Mouse (Mus musculus) hindbrain, postnatal 0 days (tissue): ENCODE results near the gene Coa7. TPM values are rescaled to one million over a fixed set of nuclear protein-coding genes. Genes with fewer than 3 reads are reported as not detected.

ENCODE experiments used
- ATAC-seq: fragments of 200-750 bp; cut with Nextera tagmentation; 2 replicates; pipeline ENCODE4 v1.8.0; 2017; ENCODE audit warnings: mild to moderate bottlenecking, moderate TSS enrichment, moderate library complexity
- DNase-seq: peaks from one replicate; pipeline ENCODE4 v3.0.0-alpha.2; 2015; ENCODE audit warnings: low spot score
- H3K27ac ChIP-seq: fragments of 300-500 bp; sonication (generic); 2 replicates; pipeline ENCODE4 v1.5.1; 2014; ENCODE audit warnings: mild to moderate bottlenecking
- H3K27me3 ChIP-seq: fragments of 300-500 bp; sonication (generic); 2 replicates; pipeline ENCODE4 v1.6.1; 2014; ENCODE audit warnings: low read length, mixed read lengths; ENCODE audit not compliant: insufficient read depth
- H3K36me3 ChIP-seq: fragments of 300-500 bp; sonication (generic); 2 replicates; pipeline ENCODE4 v1.6.1; 2014; ENCODE audit warnings: low read length, mixed read lengths; ENCODE audit not compliant: insufficient read depth
- H3K4me1 ChIP-seq: fragments of 300-500 bp; sonication (generic); 2 replicates; pipeline ENCODE4 v1.6.1; 2014; ENCODE audit warnings: antibody characterized with exemption, low read length, mixed read lengths; ENCODE audit not compliant: insufficient read depth
- H3K4me2 ChIP-seq: fragments of 300-500 bp; sonication (generic); 2 replicates; pipeline ENCODE4 v1.6.1; 2014; ENCODE audit warnings: low read depth, mild to moderate bottlenecking, low read length, moderate library complexity, mixed read lengths
- H3K4me3 ChIP-seq: fragments of 300-500 bp; sonication (generic); 2 replicates; pipeline ENCODE4 v1.5.1; 2014; ENCODE audit warnings: low read length
- H3K9ac ChIP-seq: fragments of 300-500 bp; sonication (generic); replicated peaks from 2 replicates; pipeline ENCODE4 v1.6.1; 2014; ENCODE audit warnings: mild to moderate bottlenecking, low read length, moderate library complexity, mixed read lengths
- H3K9me3 ChIP-seq: fragments of 300-500 bp; sonication (generic); 2 replicates; pipeline ENCODE4 v1.6.1; 2016; ENCODE audit warnings: low read length, mixed read lengths
- CTCF ChIP-seq: IDR thresholded peaks from 2 replicates; pipeline ENCODE4 v1.5.1; 2016; ENCODE audit warnings: antibody characterized with exemption, control low read depth, low read depth
- WGBS: fragments of 180-500 bp; shearing (Covaris S2); extraction: QIAGEN DNeasy Blood & Tissue Kit; methylation state at CpG from one replicate; pipeline ENCODE4 v1.1.7; 2014; 5-methylcytosine and 5-hydroxymethylcytosine counted together
- polyA plus RNA-seq: library from polyadenylated mRNA; unstranded; fragments of >200 nt; fragmentation: Nextera tagmentation; extraction: Ambion mirVana; gene quantifications from 2 replicates; pipeline ENCODE4 v1.2.1, GENCODE M21; 2015
- total RNA-seq: library from RNA; depleted of rRNA; stranded (reverse); fragments of >200 nt; gene quantifications from 2 replicates; pipeline ENCODE4 v1.2.3, GENCODE M21; 2014

Coa7 gene
- total and polyA plus RNA-seq, 2 experiments from 2014 or later = 31.7 to 54.2 TPM

DNA sequence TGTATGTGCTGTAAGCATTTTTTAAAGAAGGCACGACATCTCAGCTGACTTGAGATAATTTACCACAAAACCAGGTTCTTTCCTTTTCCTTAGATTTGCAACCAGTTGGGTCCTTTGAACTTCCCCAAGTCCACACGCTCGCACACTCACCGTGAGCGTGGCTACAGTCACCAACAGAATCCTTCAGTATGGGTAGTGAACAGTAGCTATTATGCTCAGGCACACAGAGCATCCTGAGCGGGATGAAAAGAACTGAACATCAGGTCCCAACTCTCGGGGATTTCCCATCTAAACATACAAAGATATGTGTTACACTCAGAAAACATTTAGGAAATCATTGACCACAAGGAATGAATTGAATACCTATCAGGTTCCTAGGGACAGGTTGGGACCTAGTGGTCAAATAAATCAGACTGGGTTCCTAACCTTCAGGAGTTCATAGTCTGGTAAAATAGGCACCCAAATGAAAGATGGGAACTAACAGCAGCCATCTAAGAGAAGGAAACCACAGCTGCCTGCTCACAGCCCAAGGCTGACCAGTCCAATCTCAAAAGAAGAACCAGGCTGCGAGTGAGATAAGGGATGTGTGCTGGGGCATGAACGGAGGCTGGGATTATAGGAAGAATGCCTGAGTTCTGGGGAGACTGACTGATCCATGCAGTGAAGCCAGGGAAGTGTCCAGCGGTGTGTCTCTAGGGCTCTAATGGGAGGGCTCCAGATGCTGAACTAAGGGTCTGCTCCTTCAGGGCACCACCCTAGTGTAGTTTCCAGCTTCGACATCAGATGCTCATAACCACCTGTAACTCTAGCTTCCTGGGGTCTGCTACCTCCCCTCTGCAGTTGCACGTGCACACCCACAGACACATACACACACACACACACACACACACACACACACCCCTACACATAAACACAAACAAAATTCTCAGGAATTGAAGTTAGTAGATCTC is 10.0 kb upstream of the Coa7 start:
- Histone ChIP-seq H3K27ac (no peak overlapping the region), H3K9ac (no peak overlapping the region), H3K4me3 (no peak overlapping the region), H3K27me3 (no peaks in the 10 kb centered on the region), H3K9me3 (no peaks in the 10 kb centered on the region), H3K4me2 (no peak overlapping the region), H3K4me1 (no peaks in the 10 kb centered on the region), H3K36me3 (no peaks in the 10 kb centered on the region)
- WGBS = 78% methylated on average over 12 of the region's 12 CpGs
- DNase-seq = no peak
- no peak for ATAC-seq
- no peak for TF ChIP-seq CTCF

DNA sequence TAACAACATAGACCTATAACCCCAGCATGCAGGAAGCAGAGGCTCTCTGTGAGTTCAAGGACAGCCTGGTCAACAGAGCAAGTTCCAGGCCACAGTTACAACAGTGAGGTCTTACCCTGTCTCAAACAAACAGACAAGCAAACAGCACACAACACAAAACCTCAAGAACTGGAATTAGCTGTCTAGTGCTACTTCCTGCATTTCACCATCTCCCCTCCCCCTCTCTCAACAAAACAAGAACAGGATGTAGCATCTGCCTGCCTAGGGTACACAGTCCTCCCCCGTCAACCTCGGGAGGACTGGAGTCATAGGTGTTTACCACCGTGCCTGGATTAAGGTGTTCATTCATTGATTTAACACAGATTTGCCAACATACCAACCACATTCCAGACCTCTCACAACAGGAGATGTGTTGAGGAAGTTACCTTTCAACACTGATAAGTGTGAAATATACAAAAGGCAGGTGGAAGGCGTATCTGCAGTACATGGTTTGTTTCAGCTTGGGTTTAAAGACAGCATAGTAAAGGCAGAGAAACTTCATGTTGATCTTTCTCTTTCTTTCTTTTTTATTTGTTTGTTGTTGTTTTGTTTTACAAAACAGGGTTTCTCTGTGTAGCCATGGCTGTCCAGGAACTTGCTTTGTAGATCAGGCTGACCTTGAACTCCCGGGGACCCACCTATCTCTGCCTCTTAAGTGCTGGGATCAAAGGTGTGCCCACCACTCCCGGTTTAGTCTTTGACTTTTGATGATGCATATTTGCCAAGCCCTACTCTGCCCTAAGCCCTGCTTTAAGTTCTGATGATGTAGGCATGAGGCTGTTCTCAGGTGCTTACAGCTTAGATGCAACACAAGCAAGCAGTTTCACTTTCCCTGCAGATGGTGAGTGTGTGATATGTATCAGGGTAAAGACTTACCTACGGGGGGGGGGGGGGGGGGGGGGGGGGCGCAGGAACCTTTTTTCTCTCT is 9.0 kb upstream of the Coa7 start:
- TF ChIP-seq CTCF = no peak
- H3K27me3 ChIP-seq = no peaks in the 10 kb centered on the region
- DNase-seq = no peak
- H3K36me3 ChIP-seq = no peaks in the 10 kb centered on the region
- 80% methylated on average over 7 of the region's 8 CpGs for WGBS
- ATAC-seq = no peak
- H3K4me1 ChIP-seq = no peaks in the 10 kb centered on the region
- no peak overlapping the region for H3K9ac ChIP-seq
- no peak overlapping the region for H3K4me3 ChIP-seq
- H3K9me3 ChIP-seq = no peaks in the 10 kb centered on the region
- no peak overlapping the region for H3K27ac ChIP-seq
- no peak overlapping the region for H3K4me2 ChIP-seq

DNA sequence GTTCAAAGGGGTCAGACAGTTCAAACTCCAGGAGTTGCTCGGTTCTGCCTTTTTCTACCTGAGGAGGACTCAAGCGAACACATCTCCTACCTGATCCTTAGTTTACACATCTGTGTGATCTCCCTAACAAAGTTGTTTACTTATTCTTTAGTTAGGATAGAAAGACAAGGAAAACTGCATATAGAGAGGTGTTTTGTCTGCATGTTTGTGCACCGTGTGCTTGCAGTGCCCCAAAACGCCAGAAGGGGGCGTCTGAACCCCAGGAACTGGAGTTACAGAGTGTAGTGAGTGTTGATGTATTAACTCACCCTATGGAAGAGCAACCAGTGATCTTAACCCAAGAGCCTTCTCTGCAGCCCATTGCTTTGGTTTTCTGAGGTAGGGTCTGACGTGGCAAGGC is 8.2 kb upstream of the Coa7 start:
- H3K4me2 ChIP-seq = no peak overlapping the region
- H3K36me3 ChIP-seq = no peaks in the 10 kb centered on the region
- H3K4me3 ChIP-seq = no peak overlapping the region
- TF ChIP-seq CTCF = peak; percentile 38
- no peak overlapping the region for H3K27ac ChIP-seq
- no peak overlapping the region for H3K9ac ChIP-seq
- no peak for DNase-seq
- no peaks in the 10 kb centered on the region for H3K9me3 ChIP-seq
- 73% methylated on average over 6 of the region's 6 CpGs for WGBS
- H3K27me3 ChIP-seq = no peaks in the 10 kb centered on the region
- no peak for ATAC-seq
- H3K4me1 ChIP-seq = no peaks in the 10 kb centered on the region

DNA sequence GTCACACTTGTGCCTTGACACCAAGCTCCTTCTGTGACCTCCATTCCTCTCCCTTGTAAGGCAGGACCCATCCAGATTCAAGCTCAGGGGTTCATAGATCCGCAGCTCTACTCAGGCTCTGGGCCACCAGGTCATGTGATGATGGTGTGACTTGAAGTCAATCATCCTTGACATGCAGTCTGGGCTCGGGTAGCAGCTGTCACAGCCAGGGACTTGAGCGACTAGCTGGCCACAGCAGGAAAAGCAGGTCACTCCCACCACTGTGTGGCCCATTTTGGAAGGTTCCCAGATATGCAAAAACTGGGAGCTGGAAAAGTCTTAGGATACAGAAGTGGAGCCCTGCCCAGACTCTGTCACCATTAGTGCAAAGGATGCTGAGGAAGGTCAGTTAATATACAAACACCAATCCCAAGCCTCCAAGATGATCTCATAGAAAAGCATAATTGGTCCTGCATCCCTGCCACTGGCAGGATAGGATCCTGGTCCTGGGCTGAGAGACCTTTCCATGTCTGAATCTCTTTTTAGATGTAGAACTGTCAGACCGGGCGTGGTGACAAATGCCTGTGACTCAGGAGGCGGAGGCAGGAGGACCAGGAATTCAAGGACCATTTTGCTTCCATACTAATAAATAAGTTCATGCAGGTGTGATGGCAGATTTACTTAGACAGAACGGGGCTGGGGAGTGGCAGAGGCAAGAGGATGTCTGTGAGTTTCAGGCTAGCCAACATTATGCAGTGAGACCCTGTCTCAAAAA is 7.1 kb upstream of the Coa7 start:
- Histone ChIP-seq H3K4me1 (no peaks in the 10 kb centered on the region), H3K9me3 (no peaks in the 10 kb centered on the region), H3K4me3 (no peak overlapping the region), H3K27ac (no peak overlapping the region), H3K9ac (no peak overlapping the region), H3K36me3 (no peaks in the 10 kb centered on the region), H3K27me3 (no peaks in the 10 kb centered on the region), H3K4me2 (no peak overlapping the region)
- ATAC-seq (peak; percentile 53), DNase-seq (peak; percentile 32)
- no peak for TF ChIP-seq CTCF
- 69% methylated on average over 7 of the region's 7 CpGs for WGBS

DNA sequence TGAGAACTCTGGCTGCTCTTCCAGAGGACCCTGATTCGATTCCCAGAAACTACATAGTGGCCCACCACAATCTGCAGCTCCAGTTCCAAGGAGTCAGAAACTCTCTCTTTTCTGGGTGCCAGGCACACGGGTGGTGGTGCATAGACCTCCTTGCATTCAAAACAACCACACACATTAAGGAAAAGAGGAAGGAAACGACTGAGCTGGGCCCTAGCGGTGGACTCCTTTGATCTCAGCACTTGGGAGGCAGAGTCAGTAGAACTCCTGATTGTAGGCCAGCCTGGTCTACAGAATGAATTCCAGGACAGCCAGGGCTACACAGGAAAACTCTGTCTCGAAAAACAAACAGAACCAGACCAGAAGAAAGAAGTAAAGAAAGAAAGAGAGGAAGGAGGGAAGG is 4.4 kb upstream of the Coa7 start:
- WGBS = 66% methylated on average over 5 of the region's 5 CpGs
- H3K4me3 ChIP-seq = no peak overlapping the region
- ATAC-seq (no peak), DNase-seq (no peak)
- no peak overlapping the region for H3K27ac ChIP-seq
- no peak overlapping the region for H3K9ac ChIP-seq
- H3K9me3 ChIP-seq = no peaks in the 10 kb centered on the region
- no peak for TF ChIP-seq CTCF
- H3K36me3 ChIP-seq = no peaks in the 10 kb centered on the region
- no peaks in the 10 kb centered on the region for H3K27me3 ChIP-seq
- H3K4me1 ChIP-seq = no peaks in the 10 kb centered on the region
- H3K4me2 ChIP-seq = no peak overlapping the region

DNA sequence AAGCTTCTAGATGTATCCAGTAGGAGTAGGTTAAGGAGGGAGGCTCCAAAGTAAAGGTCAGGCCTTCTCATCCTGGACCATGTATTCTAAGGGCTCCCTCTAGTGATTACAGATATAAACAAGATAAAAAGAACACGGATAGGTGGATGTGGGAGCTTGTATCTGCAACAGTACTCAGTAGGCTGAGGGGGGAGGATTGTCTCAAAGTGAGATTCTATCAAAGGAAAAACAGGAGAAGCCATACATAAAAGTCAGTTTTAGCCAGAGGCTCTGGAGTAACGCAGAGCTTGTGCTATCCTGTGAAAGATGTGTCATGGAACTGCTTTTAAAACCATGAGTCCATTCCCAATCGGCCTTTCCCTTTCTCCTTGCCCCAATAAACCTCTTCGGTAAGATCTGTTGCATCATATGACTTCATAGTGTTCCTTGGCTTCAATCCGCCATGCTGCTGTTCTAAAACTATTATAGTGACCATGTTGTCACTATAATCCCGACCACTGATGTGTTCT is 815 bp upstream of the Coa7 start:
- Histone ChIP-seq H3K27ac (peak overlapping the region; percentile 93), H3K36me3 (no peaks in the 10 kb centered on the region), H3K4me3 (peak overlapping the region; percentile 51), H3K9ac (peak overlapping the region; percentile 53), H3K27me3 (no peaks in the 10 kb centered on the region), H3K4me1 (no peaks in the 10 kb centered on the region), H3K4me2 (peak overlapping the region; percentile 60), H3K9me3 (no peaks in the 10 kb centered on the region)
- DNase-seq (peak; percentile 70), ATAC-seq (peak; percentile 52)
- TF ChIP-seq CTCF = peak; percentile 65
- 33% methylated on average over 6 of the region's 6 CpGs for WGBS
